Comparison of ENCODE assay signal across 35 mouse cellular contexts in the genomic region with DNA sequence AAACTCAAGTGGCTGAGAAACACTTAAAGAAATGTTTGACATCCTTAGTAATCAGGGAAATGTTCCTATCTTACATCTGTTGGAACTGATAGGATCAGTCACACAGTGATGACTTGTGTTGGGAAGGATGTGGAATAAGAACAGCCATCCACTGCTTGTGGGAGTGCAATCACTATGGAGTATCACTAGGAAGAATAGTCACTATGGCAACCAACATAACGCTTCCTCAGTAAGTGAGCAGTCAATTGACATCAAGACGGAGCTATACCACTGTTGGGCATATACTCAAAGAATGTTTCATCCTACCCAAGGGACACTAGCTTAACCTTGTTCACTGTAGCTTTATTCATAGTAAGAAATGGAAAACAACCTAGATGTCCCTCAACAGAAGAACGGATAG.
"Had no signal": no experiment of that assay in that cellular context is flagged by ENCODE, and none has a peak within 500 bp of the region (broad histone marks: within the 10 kb centered on the region; RNA-seq: fewer than 3 reads in every experiment).

No protein-coding gene starts in this region.

- H3K27ac ChIP-seq: heart, embryonic 10.5 days; heart, embryonic 13.5 days; heart, embryonic 15.5 days; hindbrain, embryonic 10.5 days; hindbrain, embryonic 12.5 days; hindbrain, embryonic 13.5 days; hindbrain, embryonic 14.5 days; hindbrain, embryonic 15.5 days; hindbrain, postnatal 0 days; intestine, embryonic 15.5 days; kidney, embryonic 15.5 days; kidney, postnatal 0 days; layer of hippocampus, adult 2 months had no signal

- H3K36me3 ChIP-seq: heart, embryonic 10.5 days; heart, embryonic 12.5 days; heart, embryonic 13.5 days; heart, embryonic 15.5 days; hindbrain, embryonic 10.5 days; hindbrain, embryonic 12.5 days; hindbrain, embryonic 13.5 days; hindbrain, embryonic 15.5 days; intestine, embryonic 15.5 days; kidney, embryonic 15.5 days had no signal

- H3K27me3 ChIP-seq: heart, embryonic 12.5 days; heart, embryonic 13.5 days; heart, embryonic 15.5 days; hindbrain, embryonic 12.5 days; hindbrain, embryonic 13.5 days; hindbrain, embryonic 15.5 days; intestine, embryonic 15.5 days; kidney, embryonic 15.5 days had no signal

- H3K9me3 ChIP-seq: heart, embryonic 10.5 days; heart, embryonic 12.5 days; heart, embryonic 13.5 days; heart, embryonic 15.5 days; hindbrain, embryonic 10.5 days; hindbrain, embryonic 12.5 days; hindbrain, embryonic 13.5 days; hindbrain, embryonic 15.5 days; intestine, embryonic 15.5 days; kidney, embryonic 15.5 days had no signal

- H3K9ac ChIP-seq: heart, embryonic 12.5 days; heart, embryonic 13.5 days; heart, embryonic 15.5 days; hindbrain, embryonic 12.5 days; hindbrain, embryonic 13.5 days; hindbrain, embryonic 14.5 days; hindbrain, embryonic 15.5 days; intestine, embryonic 15.5 days; kidney, embryonic 15.5 days had no signal

- H3K4me1 ChIP-seq: heart, embryonic 10.5 days; heart, embryonic 12.5 days; heart, embryonic 13.5 days; heart, embryonic 15.5 days; hindbrain, embryonic 10.5 days; hindbrain, embryonic 12.5 days; hindbrain, embryonic 13.5 days; hindbrain, embryonic 15.5 days; intestine, embryonic 15.5 days; kidney, embryonic 15.5 days had no signal

- H3K4me2 ChIP-seq: heart, embryonic 11.5 days; heart, embryonic 12.5 days; heart, embryonic 13.5 days; heart, embryonic 15.5 days; hindbrain, embryonic 12.5 days; hindbrain, embryonic 13.5 days; hindbrain, embryonic 14.5 days; hindbrain, embryonic 15.5 days; intestine, embryonic 15.5 days; kidney, embryonic 15.5 days had no signal

- ATAC-seq: hindbrain, embryonic 16.5 days; hindbrain, postnatal 0 days; inflammation-experienced regulatory T-cells, adult 6 months; intestine, embryonic 15.5 days; intestine, embryonic 16.5 days; intestine, postnatal 0 days had no signal

- DNase-seq: heart, postnatal 10 days; heart, postnatal 14 days; heart, postnatal 36 days; heart, postnatal 4 days; kidney, adult 11 months; kidney, adult 18-20 months; kidney, adult 2 months; kidney, adult 8-10 months; kidney, adult 9 months; kidney, postnatal 10 days; kidney, postnatal 14 days; kidney, postnatal 25 days; kidney, postnatal 36 days; kidney, postnatal 4 days; layer of hippocampus, adult 9-11 months; layer of hippocampus, postnatal 36 days had no signal

- H3K4me3 ChIP-seq: heart, embryonic 10.5 days; heart, embryonic 12.5 days; heart, embryonic 13.5 days; heart, embryonic 15.5 days; hindbrain, embryonic 10.5 days; hindbrain, embryonic 12.5 days; hindbrain, embryonic 13.5 days; hindbrain, embryonic 15.5 days; intestine, embryonic 15.5 days; kidney, embryonic 15.5 days; layer of hippocampus, adult 2 months had no signal
